Mouse (Mus musculus) megakaryocyte progenitor cell, adult 5-6 weeks (primary cell): ENCODE data around the gene Atp2b2. TPM values are rescaled to one million over a fixed set of nuclear protein-coding genes. Genes with fewer than 3 reads are reported as not detected.

Experiments used
- ATAC-seq: replicated peaks from 2 replicates; pipeline ENCODE4 v1.8.0; 2016; ENCODE audit warnings: mild to moderate bottlenecking, moderate TSS enrichment, inconsistent platforms; ENCODE audit not compliant: poor library complexity
- total RNA-seq, 2 experiments: library from RNA; stranded (forward) in 1 of 2; stranded (reverse) in 1 of 2; fragments of 157-497, 149-512 nt in 1 of 2; fragments of 200-1000 nt in 1 of 2; gene quantifications; 2 replicates each; pipeline versions ENCODE4 v1.2.3 to v1.2.4; 2015 to 2017

Atp2b2 gene
- total RNA-seq, 2 experiments from 2014 or later: not detected

DNA sequence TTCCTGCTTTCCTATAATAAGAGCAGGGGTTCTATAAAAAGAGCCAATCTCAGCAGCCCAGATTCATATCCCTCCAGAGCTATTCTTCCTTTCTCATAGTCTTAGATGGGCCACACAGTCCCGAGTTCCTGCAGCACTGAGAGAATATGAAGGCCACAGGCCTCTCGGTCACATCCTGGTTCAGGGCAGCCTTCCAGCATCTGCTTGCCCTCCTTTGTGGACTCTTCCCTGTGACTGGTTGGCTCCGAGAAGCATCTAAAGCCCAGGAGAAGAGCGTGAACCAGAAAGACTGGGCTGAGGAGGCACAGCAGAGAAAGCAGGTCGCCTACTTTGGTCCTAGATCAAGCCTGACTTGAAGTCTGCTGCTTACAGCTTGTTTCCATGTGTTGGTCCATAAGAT lies 28.6 kb downstream of the Atp2b2 start:
- no peak for ATAC-seq

DNA sequence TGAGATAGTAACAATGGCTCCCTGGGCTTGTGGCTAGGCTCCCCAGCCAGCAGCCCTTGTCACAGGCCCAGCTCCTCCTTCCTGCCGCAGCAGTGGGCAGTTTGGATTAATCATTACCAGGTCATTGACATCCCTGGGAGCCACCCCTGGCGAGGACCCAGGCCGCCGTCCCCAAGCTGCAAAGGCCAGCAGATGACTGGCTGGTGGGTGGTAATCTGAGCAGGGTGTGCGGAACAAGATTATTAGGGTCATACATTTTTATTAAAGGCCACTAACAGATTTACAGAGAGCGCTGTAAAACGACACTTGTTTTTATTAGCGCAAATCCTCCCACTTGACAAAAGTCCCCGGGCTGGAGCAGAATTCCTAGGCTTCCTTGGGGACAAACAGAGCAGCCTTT lies 29.6 kb downstream of the Atp2b2 start:
- ATAC-seq: no peak

DNA sequence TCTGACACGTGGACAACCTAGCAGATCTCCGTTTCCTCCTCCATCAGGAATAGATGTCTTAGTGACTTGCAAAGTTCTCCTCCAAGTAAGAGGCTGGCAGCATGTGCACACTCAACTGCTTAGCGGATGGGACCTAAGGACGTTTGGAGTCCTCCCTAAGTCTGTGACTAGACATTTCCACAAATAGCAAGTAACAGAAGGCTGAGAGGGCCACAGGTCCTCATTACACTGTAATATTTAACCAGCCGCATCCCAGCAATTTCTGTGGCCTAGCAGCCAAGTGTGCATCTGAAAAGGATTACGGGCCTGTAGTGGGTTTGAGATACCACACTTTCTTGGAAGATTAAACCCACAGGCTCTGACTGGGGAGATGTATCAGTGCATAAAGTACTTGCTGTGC lies 30.4 kb downstream of the Atp2b2 start:
- ATAC-seq: no peak

DNA sequence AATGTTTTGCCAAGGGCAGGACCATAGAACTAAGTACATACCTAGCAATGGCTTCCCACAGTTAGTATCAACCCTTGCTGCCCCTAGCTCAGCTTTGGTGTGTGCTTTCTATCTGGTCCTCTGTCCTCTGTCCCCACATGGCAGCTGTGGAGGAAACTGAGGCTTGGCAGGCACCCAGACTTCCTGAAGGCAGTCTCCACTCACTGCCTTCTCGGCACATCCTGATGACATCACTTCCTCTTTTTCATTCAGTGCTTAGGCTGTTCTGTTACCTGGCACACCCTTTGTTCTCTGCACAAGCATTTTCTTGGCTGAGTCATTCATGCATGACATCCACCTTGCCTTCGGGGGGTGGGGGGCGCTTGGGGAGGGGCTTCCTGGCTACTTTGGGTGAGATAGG lies 38.6 kb downstream of the Atp2b2 start:
- ATAC-seq: no peak

DNA sequence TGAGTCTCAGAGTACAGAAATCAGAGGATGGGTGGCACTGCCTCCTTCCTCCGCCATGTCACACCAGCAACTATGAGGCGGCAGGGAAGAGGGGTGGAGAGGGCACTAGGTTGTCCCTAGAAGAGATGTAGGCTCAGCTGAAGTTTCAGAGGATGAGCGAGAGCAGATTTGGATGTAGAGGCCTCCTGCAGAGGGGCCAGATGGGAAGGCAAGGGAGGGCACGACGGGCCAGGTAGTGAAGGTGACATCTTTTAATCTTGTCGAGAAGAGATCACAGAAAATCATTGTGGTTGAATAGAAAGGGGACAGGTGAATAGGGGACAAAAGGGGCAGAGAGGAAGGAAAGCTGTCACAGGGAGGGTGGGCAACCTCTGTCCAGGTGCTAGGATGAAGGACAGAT lies 41.5 kb downstream of the Atp2b2 start:
- no peak for ATAC-seq

DNA sequence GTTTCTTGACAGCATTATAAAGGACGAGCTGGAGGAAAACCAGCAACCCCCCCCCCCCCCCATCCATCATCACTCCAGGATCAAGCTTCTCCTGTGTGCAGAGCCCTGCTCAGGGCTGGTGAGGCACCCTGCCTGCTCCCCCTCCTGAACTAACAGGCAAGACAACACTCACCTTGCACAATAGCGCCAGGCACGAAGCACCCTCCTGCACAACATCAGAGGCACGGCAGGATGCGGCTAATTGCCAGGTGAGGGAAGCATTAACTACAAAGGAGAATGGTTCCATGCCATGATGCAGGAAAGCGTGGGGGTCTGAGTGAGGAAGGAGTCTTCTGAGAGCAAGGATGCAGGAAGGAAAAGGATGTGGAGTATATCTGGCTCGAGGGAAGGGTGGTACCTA lies 42.1 kb downstream of the Atp2b2 start:
- no peak for ATAC-seq

DNA sequence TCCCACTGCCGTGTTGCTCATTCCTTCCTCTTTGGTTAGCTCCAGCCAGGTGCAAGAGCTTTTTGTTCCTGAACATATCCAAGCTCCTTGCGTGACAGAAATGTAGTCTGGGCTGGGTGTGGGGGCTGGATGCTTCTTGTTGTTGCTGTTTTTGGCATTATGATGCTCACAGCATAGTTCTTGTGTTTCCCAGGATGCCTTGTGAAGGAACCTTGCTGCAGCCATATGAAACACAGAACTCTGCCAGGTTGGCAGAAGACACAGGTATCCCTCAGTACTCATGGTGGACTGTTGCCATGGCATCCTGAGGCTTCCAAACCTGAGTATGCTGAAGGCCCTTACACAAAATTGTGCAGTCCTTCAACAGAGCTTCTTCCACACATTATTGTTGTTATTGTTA lies 44.0 kb downstream of the Atp2b2 start:
- ATAC-seq: no peak

DNA sequence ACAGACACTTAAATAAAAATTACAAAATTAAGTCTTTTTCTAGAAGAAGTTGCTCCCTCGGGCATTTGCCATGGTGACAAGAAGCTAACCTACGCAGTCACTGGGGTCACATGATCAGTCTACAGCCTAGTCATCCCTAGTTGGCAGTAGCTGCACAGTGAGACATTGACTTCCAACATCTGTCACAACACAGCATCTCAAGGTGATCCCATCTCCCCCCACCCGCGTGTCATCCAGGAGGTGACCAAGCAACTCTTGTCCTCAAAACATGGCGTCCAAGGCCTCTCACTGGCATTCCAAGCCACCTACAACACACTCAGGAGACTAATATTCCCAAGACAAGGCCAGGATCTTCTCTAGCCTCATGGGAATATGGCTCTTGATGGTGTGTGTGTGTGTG lies 48.2 kb downstream of the Atp2b2 start:
- ATAC-seq: no peak

DNA sequence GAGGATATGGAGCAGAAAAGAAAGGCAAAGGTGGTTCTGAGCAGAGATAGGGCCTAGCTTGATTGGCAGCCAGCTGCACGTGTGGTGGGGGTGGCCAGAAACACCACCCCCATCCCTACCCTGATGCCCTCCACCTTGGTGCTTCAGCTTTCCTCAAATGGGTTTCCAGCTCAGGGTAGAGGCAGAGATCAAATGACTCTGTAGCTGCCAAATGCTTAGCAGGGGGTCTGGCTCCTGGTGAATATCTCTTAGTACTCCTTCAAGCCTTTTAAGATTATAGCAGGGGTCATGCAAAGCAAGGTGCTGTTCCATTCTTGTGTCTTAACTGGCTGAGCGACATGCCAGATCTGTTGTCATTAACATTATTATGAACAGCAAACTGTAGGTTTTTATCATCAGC lies 50.3 kb downstream of the Atp2b2 start:
- ATAC-seq: no peak

DNA sequence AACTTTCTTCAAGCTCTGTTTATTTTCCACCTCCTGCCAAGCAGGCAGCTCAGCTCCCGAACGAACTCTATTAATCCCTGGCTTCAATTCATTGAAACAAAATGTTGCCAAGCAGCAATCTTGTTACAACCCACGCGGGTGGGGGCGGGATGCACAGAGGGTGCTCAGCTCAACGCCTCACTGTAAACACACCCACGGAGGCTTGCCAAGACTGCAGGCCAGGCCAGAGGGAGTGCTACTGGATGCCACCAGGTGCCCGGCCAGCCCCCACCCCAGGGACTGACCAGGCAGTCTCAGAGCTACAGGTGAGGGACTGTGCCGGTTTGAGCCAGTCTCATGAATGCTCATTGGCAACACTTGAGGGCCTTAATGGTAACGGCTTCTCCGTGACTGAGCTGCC lies 50.9 kb downstream of the Atp2b2 start:
- no peak for ATAC-seq

DNA sequence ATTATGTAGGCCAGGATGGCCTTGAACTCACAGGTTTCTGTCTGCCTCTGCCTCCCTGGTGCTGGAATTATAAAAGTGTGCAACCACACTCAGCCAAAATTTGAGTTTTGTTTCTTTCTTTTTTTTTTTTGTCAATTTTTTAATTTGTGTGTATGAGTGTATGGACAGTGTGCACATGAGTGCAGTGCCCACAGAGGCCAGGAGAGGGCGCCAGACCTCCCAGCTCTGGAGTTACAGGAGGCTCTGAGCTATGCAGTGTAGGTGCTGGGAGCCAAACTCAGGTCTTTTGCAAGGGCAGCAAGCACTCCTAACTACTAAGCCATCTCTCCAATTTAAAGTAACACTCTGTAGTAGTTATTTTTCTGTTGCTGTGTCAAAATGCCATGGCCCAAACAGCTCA lies 52.4 kb downstream of the Atp2b2 start:
- ATAC-seq: no peak

DNA sequence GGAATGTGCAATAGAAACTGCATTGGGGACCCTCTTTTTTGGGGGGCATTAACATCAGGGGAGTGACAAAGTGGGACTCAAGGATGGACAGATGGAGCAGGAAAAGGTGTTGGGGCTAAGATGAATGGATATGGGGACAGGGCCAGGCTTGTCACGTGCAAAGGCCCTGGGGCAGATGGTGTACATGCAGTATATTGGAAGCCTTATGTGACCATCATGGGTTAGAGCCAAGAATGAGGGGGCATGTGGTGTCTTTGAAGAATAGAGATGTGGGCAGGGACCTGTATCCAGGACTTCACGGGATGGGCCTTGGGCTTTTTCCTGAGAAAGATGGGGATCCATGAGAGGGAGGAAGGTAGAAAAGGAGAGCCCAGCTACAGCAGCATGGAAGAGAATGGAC lies 53.9 kb downstream of the Atp2b2 start:
- no peak for ATAC-seq

DNA sequence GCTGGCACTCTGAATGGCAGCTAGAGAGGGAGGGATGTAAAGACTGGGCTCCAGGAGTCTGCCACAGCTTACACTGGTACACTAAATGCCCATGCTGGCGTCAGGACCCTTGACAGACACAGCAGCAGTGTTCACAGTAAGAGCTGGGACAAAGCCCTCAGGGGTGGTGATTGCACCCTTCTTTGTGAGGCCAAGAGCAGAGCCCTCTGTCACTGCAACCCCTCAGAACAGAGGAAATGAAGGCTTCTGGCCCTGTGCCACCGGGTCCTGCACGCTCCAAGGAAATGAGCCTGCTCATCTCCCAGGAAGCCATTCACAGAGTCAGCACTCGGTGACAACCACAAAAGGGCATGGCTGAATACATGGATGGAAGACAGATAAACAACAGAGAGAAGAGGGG lies 55.7 kb downstream of the Atp2b2 start:
- no peak for ATAC-seq

DNA sequence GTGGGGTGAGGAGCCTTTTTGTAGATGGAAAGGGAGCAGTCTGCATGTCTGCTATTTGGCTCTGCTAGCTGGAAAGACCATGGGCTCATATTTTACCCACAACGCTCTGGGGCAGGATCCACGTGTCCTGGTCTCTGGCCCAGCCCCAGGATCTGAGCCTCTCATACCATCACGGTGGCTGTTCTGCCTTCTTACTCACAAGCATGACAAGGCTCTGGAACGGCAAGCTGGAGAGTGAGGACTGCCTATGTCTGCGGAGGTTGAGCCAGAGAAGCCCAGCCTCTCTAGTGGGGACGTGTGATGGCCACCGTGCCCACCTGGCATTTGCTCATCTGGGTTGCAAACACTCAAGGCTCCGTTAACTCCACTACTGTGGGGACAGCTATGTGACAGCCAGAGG lies 63.7 kb downstream of the Atp2b2 start:
- no peak for ATAC-seq

DNA sequence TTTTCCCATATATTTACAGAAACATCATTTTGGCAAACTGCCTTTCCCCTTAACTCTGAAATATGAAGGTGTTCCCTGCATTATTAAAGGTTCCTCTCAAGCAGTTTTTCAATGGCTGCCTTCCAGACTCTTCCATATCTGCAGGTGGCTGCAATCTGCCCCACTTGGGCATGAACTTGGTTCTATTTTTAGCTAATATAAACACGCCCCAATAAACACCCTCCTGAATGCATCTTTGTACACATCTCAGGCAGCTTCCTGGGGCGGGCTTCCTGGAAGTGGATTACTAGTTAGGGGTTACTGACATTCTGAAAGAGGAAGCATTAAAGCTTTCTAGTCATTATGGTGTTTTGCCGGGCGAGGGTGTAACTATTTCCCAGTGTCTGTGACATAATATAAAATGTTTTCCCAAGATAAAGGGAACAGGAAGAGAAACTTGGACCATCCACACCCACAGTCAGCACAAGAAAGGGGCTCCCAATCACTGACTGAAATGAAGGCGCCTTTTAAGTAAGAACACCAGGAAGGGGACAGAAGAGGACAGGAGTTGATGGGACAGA lies 64.2 kb downstream of the Atp2b2 start:
- no peak for ATAC-seq

DNA sequence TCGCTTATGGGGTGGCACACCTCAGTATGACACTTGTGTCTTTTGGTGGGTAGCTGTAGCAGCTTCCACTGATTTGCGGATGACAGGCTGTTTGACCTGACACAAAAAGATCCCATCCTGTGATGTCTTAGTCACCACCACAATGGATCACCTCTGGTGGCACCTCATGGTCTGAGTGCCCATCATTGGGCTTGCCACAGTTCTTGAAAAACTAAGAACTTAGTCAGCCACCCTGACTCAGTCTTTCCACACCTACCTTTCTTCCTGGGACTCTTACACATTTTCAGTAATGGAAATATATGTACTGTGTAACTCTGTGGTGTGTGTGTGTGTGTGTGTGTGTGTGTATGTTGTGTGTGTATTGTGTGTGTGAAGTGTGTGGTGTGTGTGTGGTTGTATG lies 71.5 kb downstream of the Atp2b2 start:
- ATAC-seq: no peak

DNA sequence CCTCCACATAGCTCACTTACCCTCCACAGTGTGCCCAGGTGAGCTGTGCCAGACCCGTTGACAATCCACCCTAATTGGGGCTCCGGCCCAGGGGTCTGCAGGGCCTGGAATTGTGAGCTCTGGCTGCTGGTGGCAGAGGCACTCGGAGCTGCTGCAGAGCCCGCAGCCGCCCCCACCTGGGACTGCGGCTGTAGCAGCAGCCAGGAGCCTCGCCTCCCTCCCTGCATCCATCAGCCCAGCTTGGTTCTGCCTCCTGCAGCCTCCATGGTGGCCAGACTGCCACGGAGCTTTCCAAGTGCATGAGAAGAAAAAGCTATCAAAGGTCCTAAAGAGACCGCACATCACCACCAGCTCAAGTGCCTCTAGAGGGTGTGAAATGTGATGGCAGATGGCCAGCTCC lies 71.9 kb downstream of the Atp2b2 start:
- no peak for ATAC-seq

DNA sequence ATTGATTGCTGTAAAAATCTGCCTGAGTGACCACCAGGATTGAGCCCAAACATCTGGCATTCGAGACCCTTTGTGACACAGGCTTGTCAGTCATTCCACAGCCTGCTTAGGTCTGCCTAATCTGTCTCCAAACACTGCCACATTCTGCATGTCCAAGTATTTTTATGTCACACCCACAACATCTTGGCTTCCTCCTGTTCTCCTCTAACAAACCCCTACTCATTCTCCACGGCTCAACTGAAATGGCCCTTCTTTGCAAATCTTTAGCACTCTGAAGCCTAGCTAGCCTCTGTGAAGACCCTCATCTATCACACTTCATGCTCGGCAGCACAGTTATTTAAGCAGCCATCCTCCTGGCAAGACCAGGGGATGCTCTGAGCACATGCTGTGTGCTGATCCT lies 72.7 kb downstream of the Atp2b2 start:
- no peak for ATAC-seq

DNA sequence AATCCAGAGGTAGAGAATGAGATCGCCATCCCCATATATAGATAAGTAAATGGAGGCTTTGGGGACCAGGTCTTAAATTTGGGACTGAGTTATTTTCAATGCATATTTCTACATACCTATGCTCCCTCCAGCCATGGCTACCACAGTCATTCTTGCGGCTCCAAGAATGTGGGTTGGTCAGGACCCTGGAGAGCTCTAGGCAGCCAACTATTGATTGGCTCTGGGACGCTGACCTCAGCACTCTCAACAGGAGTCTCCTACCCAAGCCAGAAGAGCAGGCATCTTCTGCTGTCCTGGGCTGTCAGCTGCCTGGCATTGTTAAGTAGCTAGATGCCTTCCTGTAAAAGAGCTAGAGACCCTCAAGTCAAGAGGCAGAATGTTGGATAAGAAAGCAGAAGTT lies 79.6 kb downstream of the Atp2b2 start:
- peak; percentile 57; the same call in 1 of the 2 replicates for ATAC-seq

DNA sequence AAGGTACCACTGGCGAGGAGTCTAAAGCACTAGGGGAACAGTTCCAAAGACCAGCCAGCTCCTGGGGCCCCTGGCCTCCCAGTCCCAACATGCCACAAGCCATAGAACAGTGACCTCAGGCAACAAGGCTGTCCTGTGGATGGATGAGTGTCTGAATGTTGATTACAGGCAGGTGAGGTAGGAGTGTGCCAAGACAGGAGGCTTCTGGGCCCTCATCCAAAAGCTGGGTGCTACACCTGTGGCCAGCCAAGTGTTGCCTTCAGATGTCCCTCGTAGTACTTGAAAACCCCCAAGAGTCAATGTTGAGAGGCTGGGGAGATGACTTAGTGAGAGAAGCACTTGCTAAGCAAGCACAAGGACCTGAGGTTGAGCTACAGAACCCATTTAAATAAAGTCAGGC lies 80.8 kb downstream of the Atp2b2 start:
- no peak for ATAC-seq

DNA sequence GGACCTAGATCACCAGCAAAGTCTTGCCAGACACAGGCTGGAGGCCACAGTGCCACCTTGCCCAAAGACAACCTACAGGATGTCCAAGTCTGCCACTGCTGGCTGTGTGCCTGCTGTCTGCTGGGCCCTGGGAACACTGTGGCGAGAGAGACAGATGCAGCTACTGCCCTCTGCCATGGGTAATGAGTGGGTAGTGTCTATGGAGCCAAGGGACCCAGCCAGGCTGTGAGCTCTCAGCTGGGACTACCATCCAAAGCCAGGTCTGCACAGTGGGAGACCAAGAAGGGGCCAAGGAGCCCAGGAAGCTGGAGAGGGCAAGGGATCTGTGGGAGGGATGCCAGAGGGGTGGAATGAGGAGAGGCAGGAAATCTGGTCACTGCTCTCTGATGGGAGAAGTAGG lies 83.1 kb downstream of the Atp2b2 start:
- ATAC-seq: no peak

DNA sequence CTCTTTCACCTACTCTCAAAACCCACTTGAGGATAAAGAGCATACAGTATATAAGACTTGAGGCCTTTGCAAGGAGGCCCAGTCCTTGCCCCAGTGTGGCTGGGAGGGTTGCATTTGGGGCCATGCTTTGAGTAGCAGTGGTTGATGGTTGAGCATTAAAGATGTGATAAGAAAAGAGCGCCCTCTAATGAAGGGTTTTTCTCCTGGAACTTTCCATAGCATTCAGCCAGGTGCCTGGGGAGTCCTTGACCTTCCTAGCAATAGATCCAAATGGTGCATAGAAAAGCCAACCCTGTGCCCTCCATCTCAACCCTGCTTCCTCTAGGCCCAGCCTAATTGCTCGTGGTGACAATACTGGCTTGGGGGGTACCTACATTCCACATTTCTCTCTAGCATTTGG lies 83.7 kb downstream of the Atp2b2 start:
- ATAC-seq: no peak

DNA sequence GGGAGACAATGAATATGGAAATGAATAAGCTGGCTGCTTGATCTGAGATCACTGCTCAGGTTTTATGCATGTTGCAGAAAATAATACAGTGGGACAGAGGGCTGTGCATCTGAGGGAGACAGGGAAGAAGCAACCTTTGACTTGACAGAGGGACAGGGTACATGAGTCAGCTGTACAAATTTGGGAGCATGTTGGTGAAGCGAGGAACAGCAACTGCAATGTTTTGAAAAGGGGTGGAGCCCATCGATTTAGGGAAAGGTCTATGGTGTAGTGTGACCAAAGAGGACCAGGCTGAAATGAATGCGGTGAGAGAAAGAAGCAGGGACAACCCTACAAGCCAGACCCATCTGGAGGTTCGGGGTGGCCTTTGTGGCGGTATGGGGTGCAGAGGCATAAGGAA lies 84.4 kb downstream of the Atp2b2 start:
- ATAC-seq: no peak
